Mouse (Mus musculus) kidney, embryonic 14.5 days (tissue): ENCODE results near the gene Plcb3. TPM values are rescaled to one million over a fixed set of nuclear protein-coding genes. Genes with fewer than 3 reads are reported as not detected.
A peak's percentile ranks its signal among the peaks of the same experiment; 100 is the strongest.

Source experiments
- ATAC-seq: fragments of 200-750 bp; cut with Nextera tagmentation; 2 replicates; pipeline ENCODE4 v1.8.0; 2017; ENCODE audit warnings: moderate number of reproducible peaks, mild to moderate bottlenecking, moderate TSS enrichment, moderate library complexity; ENCODE audit not compliant: low FRiP score, low TSS enrichment
- H3K27ac ChIP-seq: fragments of 300-500 bp; sonication (generic); 2 replicates; pipeline ENCODE4 v1.5.1; 2014; ENCODE audit warnings: low read depth, mild to moderate bottlenecking, low read length, moderate library complexity, mixed read lengths
- H3K27me3 ChIP-seq: fragments of 300-500 bp; sonication (generic); 2 replicates; pipeline ENCODE4 v1.6.1; 2014; ENCODE audit warnings: mild to moderate bottlenecking, low read length; ENCODE audit not compliant: control insufficient read depth, insufficient read depth
- H3K36me3 ChIP-seq: fragments of 300-500 bp; sonication (generic); 2 replicates; pipeline ENCODE4 v1.6.1; 2014; ENCODE audit warnings: low read length, mixed read lengths; ENCODE audit not compliant: control insufficient read depth, insufficient read depth
- H3K4me1 ChIP-seq: fragments of 300-500 bp; sonication (generic); 2 replicates; pipeline ENCODE4 v1.6.1; 2014; ENCODE audit warnings: low read length, mixed read lengths; ENCODE audit not compliant: control insufficient read depth, insufficient read depth
- H3K4me2 ChIP-seq: fragments of 300-500 bp; sonication (generic); replicated peaks from 2 replicates; pipeline ENCODE4 v1.6.1; 2014; ENCODE audit warnings: low read depth, mild to moderate bottlenecking, low read length
- H3K4me3 ChIP-seq: fragments of 300-500 bp; sonication (generic); 2 replicates; pipeline ENCODE4 v1.5.1; 2014; ENCODE audit warnings: mild to moderate bottlenecking, low read length
- H3K9ac ChIP-seq: fragments of 300-500 bp; sonication (generic); 2 replicates; pipeline ENCODE4 v1.6.1; 2014; ENCODE audit warnings: low read depth, mild to moderate bottlenecking, low read length, moderate library complexity
- H3K9me3 ChIP-seq: fragments of 300-500 bp; sonication (generic); 2 replicates; pipeline ENCODE4 v1.6.1; 2016; ENCODE audit warnings: low read length; ENCODE audit not compliant: control insufficient read depth
- WGBS: fragments of 180-500 bp; shearing (Covaris S2); extraction: QIAGEN DNeasy Blood & Tissue Kit; methylation state at CpG from one replicate; pipeline ENCODE4 v1.1.7; 2014; 5-methylcytosine and 5-hydroxymethylcytosine counted together
- polyA plus RNA-seq: library from polyadenylated mRNA; unstranded; fragments of >200 nt; fragmentation: Nextera tagmentation; extraction: Ambion mirVana; gene quantifications from 2 replicates; pipeline ENCODE4 v1.2.1, GENCODE M21; 2014

Plcb3 gene
- polyA plus RNA-seq, 1 experiment from 2014 or later: 38.9 TPM

DNA sequence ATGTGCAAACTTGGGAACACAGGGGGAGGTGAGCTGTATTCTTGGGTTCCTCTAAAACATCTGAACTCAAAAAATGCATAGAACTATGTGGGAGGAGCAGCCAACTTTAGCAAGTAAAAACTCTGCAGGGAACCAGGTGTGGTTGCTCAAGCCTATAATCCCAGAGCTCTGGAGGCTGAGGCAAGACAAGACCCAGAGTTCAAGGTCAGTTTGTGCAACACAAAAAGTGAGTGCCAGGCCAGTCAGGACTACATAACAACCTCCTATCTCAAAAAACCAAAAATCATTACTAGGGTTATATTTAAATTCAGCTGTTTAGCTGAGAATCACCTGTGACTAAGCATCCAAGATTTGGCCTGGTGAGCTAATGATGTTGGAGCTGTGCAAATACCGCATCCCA lies 44.3 kb downstream of the Plcb3 start:
- no peak overlapping the region for H3K27ac ChIP-seq
- H3K36me3 ChIP-seq: no peaks in the 10 kb centered on the region
- H3K9ac ChIP-seq: no peak overlapping the region
- no peak overlapping the region for H3K4me2 ChIP-seq
- ATAC-seq: no peak
- no peak overlapping the region for H3K4me3 ChIP-seq
- H3K27me3 ChIP-seq: peaks cover 75% of the 10 kb centered on the region
- no peaks in the 10 kb centered on the region for H3K9me3 ChIP-seq
- 58% methylated on average over 1 of the region's 1 CpGs for WGBS
- peaks cover 10% of the 10 kb centered on the region for H3K4me1 ChIP-seq

DNA sequence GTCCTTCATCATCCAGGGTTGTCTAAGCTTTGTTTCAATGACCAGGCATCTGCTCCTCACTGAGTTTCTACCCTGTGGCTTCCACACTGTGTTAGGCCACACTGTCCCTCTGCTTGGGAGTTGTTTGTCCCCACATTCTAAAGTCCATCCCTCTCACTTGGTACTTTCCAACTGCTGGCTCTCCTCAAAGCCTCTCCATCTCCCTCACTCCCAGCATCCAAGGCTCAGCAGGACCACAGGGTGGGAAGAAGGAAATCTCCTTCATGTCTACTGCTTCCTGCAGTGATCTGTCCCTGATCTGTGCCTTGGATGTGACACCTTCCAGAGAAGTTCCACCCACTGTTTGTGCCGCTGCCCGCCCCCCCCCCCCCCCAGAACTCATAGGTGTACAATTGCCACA lies 45.3 kb downstream of the Plcb3 start:
- Histone ChIP-seq H3K9ac (no peak overlapping the region), H3K36me3 (no peaks in the 10 kb centered on the region), H3K4me3 (no peak overlapping the region), H3K27ac (no peak overlapping the region), H3K4me2 (no peak overlapping the region), H3K27me3 (peaks cover 83% of the 10 kb centered on the region), H3K4me1 (peaks cover 10% of the 10 kb centered on the region), H3K9me3 (peaks cover 3% of the 10 kb centered on the region; the same call in 1 of the 2 replicates)
- no peak for ATAC-seq
- 0% methylated on average over 2 of the region's 2 CpGs for WGBS

DNA sequence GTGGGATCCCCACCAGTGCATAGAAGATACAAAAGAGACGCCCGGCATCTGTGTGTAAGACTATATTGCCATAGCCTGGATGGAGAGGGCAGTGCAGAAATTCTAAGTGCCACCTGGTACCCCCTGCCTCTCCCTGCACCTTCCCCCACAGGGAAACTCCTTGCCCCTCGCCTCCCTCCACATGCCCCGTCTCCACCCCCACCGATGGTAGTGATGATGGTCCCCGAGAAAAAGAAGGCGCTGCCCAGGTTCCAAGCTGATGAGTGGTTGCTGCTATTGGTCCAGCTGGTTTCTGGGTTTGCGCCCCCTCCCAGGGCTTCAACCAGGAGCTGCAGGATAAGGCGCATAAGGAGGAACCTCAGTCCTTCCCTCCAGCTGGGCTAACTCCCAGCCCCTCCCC lies 48.2 kb downstream of the Plcb3 start:
- no peak for ATAC-seq
- no peak overlapping the region for H3K27ac ChIP-seq
- peaks cover 4% of the 10 kb centered on the region; the same call in 1 of the 2 replicates for H3K9me3 ChIP-seq
- 15% methylated on average over 9 of the region's 9 CpGs for WGBS
- 0 out of 2 replicates have a peak, but pooled peaks cover 3% of the 10 kb centered on the region for H3K4me1 ChIP-seq
- peaks cover 78% of the 10 kb centered on the region for H3K27me3 ChIP-seq
- no peak overlapping the region for H3K9ac ChIP-seq
- H3K4me2 ChIP-seq: no peak overlapping the region
- no peak overlapping the region for H3K4me3 ChIP-seq
- no peaks in the 10 kb centered on the region for H3K36me3 ChIP-seq

DNA sequence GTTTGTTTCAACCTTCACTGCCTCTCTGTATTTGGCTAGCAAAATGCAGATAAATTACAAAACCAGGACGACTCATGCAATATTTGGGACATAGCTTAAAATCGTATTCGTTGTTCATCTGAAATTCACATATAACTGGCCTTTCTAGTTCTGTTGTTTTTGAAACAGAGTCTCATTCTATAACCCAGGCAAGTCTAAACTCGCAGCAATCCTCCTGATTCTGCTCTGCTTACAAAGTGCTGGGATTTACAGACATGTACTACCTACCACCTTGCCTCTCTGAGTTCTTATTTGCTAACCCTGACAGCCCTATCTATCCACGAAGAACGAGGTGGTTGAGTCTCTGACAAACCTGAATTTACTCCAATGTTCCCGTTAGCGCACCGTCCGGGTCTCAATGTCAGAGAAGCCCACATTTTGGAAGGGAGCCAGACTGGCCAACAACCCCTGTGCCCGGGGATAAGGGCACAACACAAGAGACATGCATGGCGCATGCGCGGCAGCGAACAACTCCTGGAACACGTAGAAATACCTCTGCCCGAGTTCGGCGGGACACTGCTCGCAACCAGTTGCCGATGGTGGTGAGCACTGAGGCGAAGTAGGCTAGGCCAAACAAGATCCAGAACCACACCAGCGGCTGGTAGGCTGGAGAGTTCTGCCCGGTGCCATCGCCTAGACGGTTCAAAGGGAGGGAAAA lies 49.6 kb downstream of the Plcb3 start:
- 19% methylated on average over 26 of the region's 26 CpGs for WGBS
- no peak for ATAC-seq
- no peak overlapping the region for H3K27ac ChIP-seq
- H3K9ac ChIP-seq: no peak overlapping the region
- peak overlapping the region; percentile 19 for H3K4me3 ChIP-seq
- H3K36me3 ChIP-seq: no peaks in the 10 kb centered on the region
- 0 out of 2 replicates have a peak, but pooled peaks cover 3% of the 10 kb centered on the region for H3K4me1 ChIP-seq
- peaks cover 4% of the 10 kb centered on the region; the same call in 1 of the 2 replicates for H3K9me3 ChIP-seq
- H3K4me2 ChIP-seq: peak overlapping the region; percentile 29; the same call in 1 of the 2 replicates
- peaks cover 66% of the 10 kb centered on the region for H3K27me3 ChIP-seq

DNA sequence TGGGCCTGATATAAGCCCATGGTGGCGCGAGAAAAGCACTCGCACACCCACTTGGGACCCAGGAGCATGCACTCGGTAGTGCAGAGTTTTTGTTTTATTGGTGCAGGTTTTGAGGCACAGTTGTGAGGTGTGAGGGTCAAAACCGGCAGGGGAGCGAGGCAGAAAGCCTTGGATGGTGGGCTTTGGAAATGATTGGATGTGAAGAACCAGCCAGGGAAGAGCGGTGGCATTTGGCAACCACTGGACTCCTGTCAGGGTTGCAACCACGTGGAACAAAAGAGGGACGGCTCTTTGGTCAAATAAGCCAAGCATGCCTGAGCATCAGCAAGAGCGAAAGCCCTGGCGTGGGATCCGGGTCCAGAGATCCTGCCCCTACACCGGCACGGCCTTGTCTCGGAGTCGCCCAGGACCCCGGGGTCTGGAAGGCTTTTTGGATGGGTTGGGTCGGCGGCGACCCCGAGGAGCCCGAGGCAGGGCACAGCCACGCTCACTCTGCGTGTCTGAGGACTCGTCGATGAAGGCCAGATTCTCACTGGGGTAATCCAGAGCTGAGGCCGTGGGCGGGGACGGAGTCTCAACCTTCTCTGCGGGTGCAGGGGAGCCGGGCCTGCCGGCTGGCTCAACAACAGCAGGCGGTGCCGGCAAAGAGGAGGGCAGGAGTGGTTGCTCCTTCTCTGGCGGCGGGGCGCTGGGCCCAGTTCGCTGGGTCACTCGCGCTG lies 50.5 kb downstream of the Plcb3 start:
- Histone ChIP-seq H3K9ac (no peak overlapping the region), H3K9me3 (peaks cover 4% of the 10 kb centered on the region; the same call in 1 of the 2 replicates), H3K27me3 (peaks cover 57% of the 10 kb centered on the region), H3K4me2 (peak overlapping the region; percentile 28), H3K4me1 (peaks cover 7% of the 10 kb centered on the region), H3K27ac (no peak overlapping the region), H3K4me3 (peak overlapping the region; percentile 24; the same call in 1 of the 2 replicates), H3K36me3 (no peaks in the 10 kb centered on the region)
- WGBS: 6% methylated on average over 40 of the region's 40 CpGs
- no peak for ATAC-seq

DNA sequence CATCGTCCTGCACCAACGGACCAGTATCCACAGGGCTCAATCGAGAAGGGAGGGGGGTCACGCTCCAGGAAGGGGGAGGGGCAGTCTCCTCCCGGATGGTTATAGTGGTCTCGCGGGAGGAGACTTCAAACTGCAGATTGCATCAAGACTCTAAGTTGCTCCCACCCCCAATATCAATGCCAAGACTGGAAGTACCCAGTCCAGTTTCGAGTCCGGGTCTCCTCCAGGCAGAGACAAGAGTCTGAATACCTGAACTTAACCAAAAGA lies 51.0 kb downstream of the Plcb3 start, which contains the start of gene Catsperz:
TSS of gene Catsperz (minus strand) at position 74 of the 267 bp plus-strand sequence.
- peaks cover 13% of the 10 kb centered on the region for H3K4me1 ChIP-seq
- peaks cover 4% of the 10 kb centered on the region; the same call in 1 of the 2 replicates for H3K9me3 ChIP-seq
- no peak within 1 kb of the TSS for H3K9ac ChIP-seq
- no peak for ATAC-seq
- H3K4me3 ChIP-seq: peak within 1 kb of the TSS; percentile 24
- H3K27ac ChIP-seq: no peak within 1 kb of the TSS
- 2% methylated on average over 8 of the region's 9 CpGs for WGBS
- peaks cover 52% of the 10 kb centered on the region for H3K27me3 ChIP-seq
- peak within 1 kb of the TSS; percentile 28 for H3K4me2 ChIP-seq
- no peaks in the 10 kb centered on the region for H3K36me3 ChIP-seq

DNA sequence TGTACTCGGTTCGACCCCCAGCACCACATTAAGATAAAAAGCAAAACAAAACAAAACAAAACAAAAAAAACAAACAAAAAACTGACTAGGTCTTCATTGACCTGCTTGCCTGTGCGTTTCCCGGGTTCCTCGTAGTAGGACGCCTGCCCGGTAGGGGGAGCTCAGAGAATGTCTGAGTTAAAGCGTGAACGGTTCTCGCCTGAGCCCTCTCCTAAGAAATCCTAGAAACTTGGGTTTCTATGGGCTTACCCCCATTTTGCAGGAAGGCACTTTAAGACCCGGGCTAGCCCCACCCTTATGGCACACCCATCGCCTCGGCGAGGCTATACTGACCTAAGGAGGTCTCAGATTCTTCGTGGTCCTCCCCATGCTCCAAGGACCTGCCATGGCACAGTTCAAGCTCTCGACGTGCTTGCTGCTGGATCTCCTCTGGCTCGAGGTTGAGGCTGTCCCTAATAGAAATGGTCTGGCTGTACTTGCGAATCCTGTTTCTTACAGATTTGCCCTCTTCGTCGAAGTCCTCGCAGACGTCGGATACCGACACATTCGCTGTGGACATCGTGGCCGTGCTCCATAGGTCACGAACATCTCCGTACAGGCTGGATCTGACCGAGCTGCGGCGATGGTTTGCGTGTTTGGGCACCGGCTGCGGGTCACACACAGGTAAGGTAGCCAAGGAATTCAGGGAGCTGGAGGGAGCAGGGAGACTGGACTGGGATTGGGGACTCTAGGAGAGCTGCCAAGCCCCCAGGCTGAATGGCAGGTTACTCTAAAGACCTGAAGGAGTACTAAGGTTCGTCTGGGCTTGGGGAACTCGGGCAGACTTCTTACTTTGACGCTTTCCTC lies 51.6 kb downstream of the Plcb3 start:
- Histone ChIP-seq H3K4me3 (peak overlapping the region; percentile 24), H3K4me2 (peak overlapping the region; percentile 28), H3K9me3 (peaks cover 4% of the 10 kb centered on the region; the same call in 1 of the 2 replicates), H3K27ac (no peak overlapping the region), H3K36me3 (no peaks in the 10 kb centered on the region), H3K27me3 (peaks cover 49% of the 10 kb centered on the region), H3K4me1 (peaks cover 18% of the 10 kb centered on the region), H3K9ac (no peak overlapping the region)
- 4% methylated on average over 39 of the region's 39 CpGs for WGBS
- ATAC-seq: no peak

DNA sequence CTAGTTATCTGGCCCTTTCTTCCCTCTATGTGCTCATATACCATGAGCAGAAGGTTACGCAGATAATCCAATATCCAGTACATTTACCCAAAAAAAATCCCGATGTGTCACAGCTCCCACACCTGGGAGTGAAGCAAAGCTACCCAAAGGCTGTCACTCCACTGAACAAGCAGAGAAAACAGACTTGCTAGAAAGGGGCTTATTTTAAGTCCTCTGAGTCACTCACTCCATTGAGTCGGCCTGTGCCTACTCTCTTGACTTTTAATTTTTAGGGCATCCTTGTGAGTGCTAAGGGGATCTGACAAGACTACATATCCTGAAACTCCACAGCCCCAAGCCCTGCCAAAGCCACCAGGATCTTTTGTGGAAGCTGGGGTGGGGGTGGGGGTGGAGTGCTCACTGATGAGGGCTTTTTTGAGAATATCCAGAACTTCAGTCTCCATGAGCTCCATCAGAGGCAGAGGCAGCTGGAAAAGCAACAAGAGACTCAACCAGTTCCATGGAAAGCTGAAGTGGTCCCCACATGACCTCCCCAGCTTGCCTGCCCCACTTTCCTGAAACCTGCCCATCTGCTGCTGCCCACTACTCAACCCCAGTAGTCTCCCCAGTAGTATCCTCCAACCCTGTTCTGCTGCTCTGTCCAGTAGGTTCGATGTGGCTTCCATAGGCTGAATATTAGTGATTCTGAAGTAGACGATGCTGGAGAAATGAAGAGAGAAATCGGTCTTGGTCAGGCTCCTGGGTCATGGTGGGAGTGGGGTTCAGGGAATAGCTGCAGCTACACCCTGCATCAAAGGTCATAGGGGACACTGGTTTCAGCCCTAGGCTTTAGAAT lies 53.2 kb downstream of the Plcb3 start:
- Histone ChIP-seq H3K27ac (no peak overlapping the region), H3K4me3 (no peak overlapping the region; the same call in 1 of the 2 replicates), H3K9ac (no peak overlapping the region), H3K4me2 (no peak overlapping the region), H3K9me3 (peaks cover 4% of the 10 kb centered on the region; the same call in 1 of the 2 replicates), H3K36me3 (no peaks in the 10 kb centered on the region; the same call in 1 of the 2 replicates), H3K4me1 (peaks cover 18% of the 10 kb centered on the region), H3K27me3 (peaks cover 47% of the 10 kb centered on the region)
- WGBS: 61% methylated on average over 6 of the region's 6 CpGs
- ATAC-seq: no peak
